Mouse (Mus musculus): ENCODE data around the gene Baz1b.

GRCm38 (mm10) chr5:135233166-135233920, 46.3 kb downstream of the Baz1b start:
- TF ChIP-seq CTCF (IDR thresholded peaks at IDR 0.05; ENCODE audit: control insufficient read depth, insufficient read depth, low read length), result no peak
- TF ChIP-seq POLR2A (IDR thresholded peaks at IDR 0.05; ENCODE audit: borderline replicate concordance, control insufficient read depth, low read depth, low read length), result no peak
